Mouse (Mus musculus) limb, embryonic 14.5 days (tissue): ENCODE data around the gene Ilf3. TPM values are rescaled to one million over a fixed set of nuclear protein-coding genes. Genes with fewer than 3 reads are reported as not detected.

Experiments used
- ATAC-seq: fragments of 200-750 bp; cut with Nextera tagmentation; 2 replicates; pipeline ENCODE4 v1.8.0; 2017; ENCODE audit warnings: low read depth, moderate number of reproducible peaks, moderate TSS enrichment; ENCODE audit not compliant: low FRiP score
- DNase-seq: peaks from one replicate; pipeline ENCODE4 v3.0.0-alpha.2; 2015; ENCODE audit warnings: low spot score
- H3K27ac ChIP-seq: fragments of 300-500 bp; sonication (generic); replicated peaks from 2 replicates; pipeline ENCODE4 v1.5.1; 2014; ENCODE audit warnings: low read depth, mild to moderate bottlenecking, low read length, moderate library complexity, mixed read lengths
- H3K27me3 ChIP-seq: fragments of 300-500 bp; sonication (generic); 2 replicates; pipeline ENCODE4 v1.6.1; 2014; ENCODE audit warnings: low read length, mixed read lengths; ENCODE audit not compliant: control insufficient read depth, insufficient read depth
- H3K36me3 ChIP-seq: fragments of 300-500 bp; sonication (generic); 2 replicates; pipeline ENCODE4 v1.6.1; 2014; ENCODE audit warnings: mild to moderate bottlenecking, low read length, moderate library complexity, mixed read lengths; ENCODE audit not compliant: control insufficient read depth, insufficient read depth
- H3K4me1 ChIP-seq: fragments of 300-500 bp; sonication (generic); 2 replicates; pipeline ENCODE4 v1.6.1; 2014; ENCODE audit warnings: antibody characterized with exemption, low read length, mixed read lengths; ENCODE audit not compliant: control insufficient read depth, insufficient read depth
- H3K4me2 ChIP-seq: fragments of 300-500 bp; sonication (generic); replicated peaks from 2 replicates; pipeline ENCODE4 v1.6.1; 2014; ENCODE audit warnings: low read depth, mild to moderate bottlenecking, low read length, moderate library complexity; ENCODE audit not compliant: severe bottlenecking
- H3K4me3 ChIP-seq: fragments of 300-500 bp; sonication (generic); replicated peaks from 2 replicates; pipeline ENCODE4 v1.5.1; 2014; ENCODE audit warnings: low read length
- H3K9ac ChIP-seq: fragments of 300-500 bp; sonication (generic); 2 replicates; pipeline ENCODE4 v1.6.1; 2014; ENCODE audit warnings: mild to moderate bottlenecking, low read depth, low read length, moderate library complexity; ENCODE audit not compliant: severe bottlenecking
- H3K9me3 ChIP-seq: fragments of 300-500 bp; sonication (generic); 2 replicates; pipeline ENCODE4 v1.6.1; 2016; ENCODE audit warnings: low read length; ENCODE audit not compliant: control insufficient read depth
- POLR2A ChIP-seq: fragments of 200-500 bp; IDR thresholded peaks from 2 replicates; pipeline ENCODE4 v1.8.0; 2012; ENCODE audit warnings: inconsistent platforms, mild to moderate bottlenecking, moderate library complexity, borderline replicate concordance; ENCODE audit not compliant: insufficient read depth, insufficient read length; ENCODE audit errors: extremely low read depth
- WGBS: fragments of 180-500 bp; shearing (Covaris S2); extraction: QIAGEN DNeasy Blood & Tissue Kit; methylation state at CpG from one replicate; pipeline ENCODE4 v1.1.7; 2014; 5-methylcytosine and 5-hydroxymethylcytosine counted together
- polyA plus RNA-seq, 2 experiments: library from polyadenylated mRNA; depleted of rRNA in 1 of 2; stranded (reverse) in 1 of 2; unstranded in 1 of 2; fragments of >200 nt; fragmentation: Nextera tagmentation in 1 of 2; extraction: Ambion mirVana in 1 of 2; gene quantifications; 2 replicates each; pipeline versions ENCODE4 v1.2.1 to v1.2.3; 2012 to 2014

Gene Ilf3
- polyA plus RNA-seq, 2 experiments = 174 to 180 TPM

GRCm38 (mm10) chr9:21440387-21440786, 72.7 kb downstream of the Ilf3 start:
- TF ChIP-seq POLR2A = no peak
- Histone ChIP-seq H3K9me3 (no peaks in the 10 kb centered on the region), H3K27ac (no peak overlapping the region), H3K4me1 (peaks cover 8% of the 10 kb centered on the region), H3K27me3 (no peaks in the 10 kb centered on the region), H3K9ac (no peak overlapping the region), H3K4me2 (no peak overlapping the region), H3K36me3 (peaks cover 3% of the 10 kb centered on the region; the same call in 1 of the 2 replicates), H3K4me3 (no peak overlapping the region)
- DNase-seq (no peak), ATAC-seq (no peak)

DNA sequence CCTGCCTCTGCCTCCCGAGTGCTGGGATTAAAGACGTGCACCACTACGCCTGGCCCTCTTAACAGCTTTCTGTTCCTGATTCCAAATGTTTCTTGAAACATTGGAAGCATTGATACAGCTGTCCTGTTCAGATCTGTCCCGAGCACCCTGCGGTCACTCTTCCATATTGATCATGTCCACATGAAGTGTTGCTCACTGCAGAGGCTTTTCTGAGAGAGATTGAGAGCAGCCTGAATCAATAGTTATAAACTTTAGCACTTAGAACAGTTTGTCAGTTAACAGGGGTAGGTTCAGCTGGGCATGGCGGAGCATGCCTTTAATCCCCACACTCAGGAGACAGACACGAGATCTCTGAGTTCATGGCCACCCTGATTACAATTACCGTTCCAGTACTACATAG, 76.2 kb downstream of the Ilf3 start:
- H3K27ac ChIP-seq = no peak overlapping the region
- DNase-seq (no peak), ATAC-seq (no peak)
- H3K36me3 ChIP-seq = 0 out of 2 replicates have a peak, but pooled peaks cover 6% of the 10 kb centered on the region
- 92% methylated on average over 8 of the region's 8 CpGs for WGBS
- no peaks in the 10 kb centered on the region for H3K27me3 ChIP-seq
- H3K9ac ChIP-seq = no peak overlapping the region
- no peak overlapping the region for H3K4me2 ChIP-seq
- TF ChIP-seq POLR2A = no peak
- no peaks in the 10 kb centered on the region for H3K9me3 ChIP-seq
- no peaks in the 10 kb centered on the region for H3K4me1 ChIP-seq
- no peak overlapping the region for H3K4me3 ChIP-seq

DNA sequence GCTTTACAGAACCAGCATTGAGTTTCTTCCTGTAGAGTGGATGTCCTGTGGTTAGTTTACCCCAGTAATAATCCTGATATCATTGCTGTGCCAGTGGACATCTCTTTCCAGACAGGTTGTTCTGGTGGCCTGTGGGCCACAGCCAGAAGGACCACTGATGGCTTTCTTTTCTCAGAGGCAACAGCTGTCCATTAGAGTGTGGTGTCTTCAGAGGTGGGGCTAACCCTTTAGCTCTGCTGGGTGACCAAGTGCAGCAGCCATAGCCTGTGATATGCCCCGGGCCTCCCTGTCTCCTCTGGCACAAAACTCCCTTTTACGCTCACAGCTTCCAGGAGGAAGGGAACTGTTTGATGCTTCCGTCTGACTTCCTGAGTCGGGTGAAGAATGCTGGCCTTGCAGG, 76.9 kb downstream of the Ilf3 start:
- ATAC-seq (no peak), DNase-seq (no peak)
- Histone ChIP-seq H3K36me3 (0 out of 2 replicates have a peak, but pooled peaks cover 6% of the 10 kb centered on the region), H3K27me3 (no peaks in the 10 kb centered on the region), H3K27ac (no peak overlapping the region), H3K4me3 (no peak overlapping the region), H3K4me2 (no peak overlapping the region), H3K4me1 (no peaks in the 10 kb centered on the region), H3K9ac (no peak overlapping the region), H3K9me3 (no peaks in the 10 kb centered on the region)
- TF ChIP-seq POLR2A = no peak
- 87% methylated on average over 4 of the region's 4 CpGs for WGBS

DNA sequence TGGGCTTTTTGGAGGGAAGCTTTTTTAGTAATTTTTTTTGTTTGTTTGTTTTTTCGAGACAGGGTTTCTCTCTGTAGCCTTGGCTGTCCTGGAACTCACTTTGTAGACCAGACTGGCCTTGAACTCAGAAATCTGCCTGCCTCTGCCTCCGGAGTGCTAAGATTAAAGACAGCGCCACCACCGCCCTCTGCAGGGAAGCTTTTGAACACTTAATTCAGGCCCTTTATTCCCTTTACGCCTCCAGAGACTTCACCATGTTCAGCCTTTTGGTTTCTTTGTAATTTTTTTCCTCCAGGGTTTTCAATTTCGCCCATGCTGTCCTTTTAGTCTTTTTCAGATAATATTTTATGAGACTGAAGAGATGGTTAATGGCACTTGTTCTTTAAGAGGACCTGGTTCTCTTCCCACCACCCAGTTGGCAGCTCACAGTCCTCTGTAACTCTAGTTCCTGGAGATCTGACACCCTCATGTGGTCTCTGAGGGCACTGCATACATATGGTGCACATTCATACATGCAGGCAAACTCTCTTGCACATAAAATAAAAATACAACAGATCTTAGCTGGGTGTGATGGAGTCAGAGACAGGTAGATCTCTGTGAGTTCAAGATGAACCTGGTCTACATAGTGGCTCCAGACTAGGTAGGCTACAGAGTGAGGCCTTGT, 77.5 kb downstream of the Ilf3 start:
- Histone ChIP-seq H3K4me1 (no peaks in the 10 kb centered on the region), H3K9me3 (no peaks in the 10 kb centered on the region), H3K4me3 (no peak overlapping the region), H3K27ac (no peak overlapping the region), H3K36me3 (0 out of 2 replicates have a peak, but pooled peaks cover 6% of the 10 kb centered on the region), H3K27me3 (no peaks in the 10 kb centered on the region), H3K9ac (no peak overlapping the region), H3K4me2 (no peak overlapping the region)
- TF ChIP-seq POLR2A = no peak
- DNase-seq (no peak), ATAC-seq (no peak)
- 91% methylated on average over 6 of the region's 6 CpGs for WGBS

DNA sequence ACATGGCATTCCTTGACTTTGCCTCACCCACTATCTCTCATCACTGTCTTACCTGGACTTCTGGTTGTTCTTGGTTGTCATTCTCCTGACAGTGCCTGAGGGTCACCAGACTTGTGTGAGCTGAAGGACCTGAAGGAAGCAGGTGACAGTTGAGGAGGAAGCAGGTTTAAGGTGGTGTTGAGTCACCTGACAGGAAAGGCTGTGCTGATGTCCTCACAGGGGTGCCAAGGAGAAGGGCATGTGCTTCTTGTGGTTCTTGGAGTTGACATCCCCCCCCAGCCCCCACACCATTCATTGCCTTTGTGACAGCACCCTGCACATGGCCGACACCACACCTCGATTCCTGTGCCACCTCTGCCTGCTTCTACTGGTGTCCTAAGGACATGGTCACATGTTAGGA, 80.1 kb downstream of the Ilf3 start:
- no peak for DNase-seq
- Histone ChIP-seq H3K4me3 (no peak overlapping the region), H3K27ac (no peak overlapping the region), H3K9me3 (no peaks in the 10 kb centered on the region), H3K36me3 (0 out of 2 replicates have a peak, but pooled peaks cover 6% of the 10 kb centered on the region), H3K4me1 (no peaks in the 10 kb centered on the region), H3K9ac (no peak overlapping the region), H3K4me2 (no peak overlapping the region), H3K27me3 (no peaks in the 10 kb centered on the region)
- 91% methylated on average over 2 of the region's 2 CpGs for WGBS
- ATAC-seq = no peak
- TF ChIP-seq POLR2A = no peak
